Mouse (Mus musculus): ENCODE measurements around the gene Actr1a. TPM values are rescaled to one million over a fixed set of nuclear protein-coding genes. Genes with fewer than 3 reads are reported as not detected.

Gene Actr1a
- polyA plus RNA-seq, 1 experiment = 117 TPM

GRCm38 (mm10) chr19:46434591-46434990 lies 39.0 kb upstream of the Actr1a start:
- Histone ChIP-seq H3K4me2 (ENCODE audit: low read depth) (no peak overlapping the region), H3ac (ENCODE audit: control insufficient read depth, insufficient read length) (no peak overlapping the region), H3K79me2 (ENCODE audit: control insufficient read depth, insufficient read depth) (peaks cover 10% of the 10 kb centered on the region), H3K27me3 (ENCODE audit: control insufficient read depth, insufficient read depth, insufficient read length) (no peaks in the 10 kb centered on the region), H3K4me3 (no peak overlapping the region), H3K36me3 (ENCODE audit: control insufficient read depth, insufficient read depth) (no peaks in the 10 kb centered on the region)
- TF ChIP-seq MYOG (IDR thresholded peaks at IDR 0.05; ENCODE audit: control insufficient read depth in 1 of 3, insufficient read depth in 1 of 3, insufficient read length in 2 of 3, low read depth in 2 of 3) (no peak), POLR2AphosphoS2 (IDR thresholded peaks at IDR 0.05; ENCODE audit: insufficient read length, low read depth) (no peak), MYOD1 (IDR thresholded peaks at IDR 0.05; ENCODE audit: control insufficient read depth in 1 of 3, insufficient read length in 2 of 3, low read depth in 2 of 3) (no peak), POLR2A (IDR thresholded peaks at IDR 0.05; ENCODE audit: insufficient read length, low read depth) (no peak), TCF3 (IDR thresholded peaks at IDR 0.05; ENCODE audit: insufficient read length, low read depth) (no peak), SRF (IDR thresholded peaks at IDR 0.05; ENCODE audit: control insufficient read depth, insufficient read length, low read depth) (no peak), MAX (IDR thresholded peaks at IDR 0.05; ENCODE audit: low read depth) (no peak), USF1 (IDR thresholded peaks at IDR 0.05; ENCODE audit: low read depth) (no peak), TCF12 (IDR thresholded peaks at IDR 0.05; ENCODE audit: insufficient read depth, poor library complexity, severe bottlenecking) (no peak), REST (IDR thresholded peaks at IDR 0.05; ENCODE audit: insufficient read depth, insufficient read length) (no peak), E2F4 (IDR thresholded peaks at IDR 0.05; ENCODE audit: insufficient read depth) (no peak), CEBPB (IDR thresholded peaks at IDR 0.05; ENCODE audit: insufficient read depth, poor library complexity, severe bottlenecking) (no peak)

- H3K4me3 ChIP-seq = no peak overlapping the region
- no peaks in the 10 kb centered on the region for H3K36me3 ChIP-seq (ENCODE audit: control insufficient read depth, insufficient read depth)
- TF ChIP-seq TCF3 (IDR thresholded peaks at IDR 0.05; ENCODE audit: insufficient read length, low read depth) = no peak
- no peak for TF ChIP-seq MYOG (IDR thresholded peaks at IDR 0.05; ENCODE audit: control insufficient read depth in 1 of 3, insufficient read depth in 1 of 3, insufficient read length in 2 of 3, low read depth in 2 of 3)
- no peak for TF ChIP-seq MAX (IDR thresholded peaks at IDR 0.05; ENCODE audit: low read depth)
- no peak for TF ChIP-seq POLR2A (IDR thresholded peaks at IDR 0.05; ENCODE audit: insufficient read length, low read depth)
- no peak for TF ChIP-seq POLR2AphosphoS2 (IDR thresholded peaks at IDR 0.05; ENCODE audit: insufficient read length, low read depth)
- no peak for TF ChIP-seq SRF (IDR thresholded peaks at IDR 0.05; ENCODE audit: control insufficient read depth, insufficient read length, low read depth)
- TF ChIP-seq E2F4 (IDR thresholded peaks at IDR 0.05; ENCODE audit: insufficient read depth) = no peak
- TF ChIP-seq MYOD1 (IDR thresholded peaks at IDR 0.05; ENCODE audit: control insufficient read depth in 1 of 3, insufficient read length in 2 of 3, low read depth in 2 of 3) = no peak
- TF ChIP-seq USF1 (IDR thresholded peaks at IDR 0.05; ENCODE audit: low read depth) = no peak
- peaks cover 10% of the 10 kb centered on the region for H3K79me2 ChIP-seq (ENCODE audit: control insufficient read depth, insufficient read depth)
- no peak overlapping the region for H3ac ChIP-seq (ENCODE audit: control insufficient read depth, insufficient read length)
- no peak overlapping the region for H3K4me2 ChIP-seq (ENCODE audit: low read depth)
- no peaks in the 10 kb centered on the region for H3K27me3 ChIP-seq (ENCODE audit: control insufficient read depth, insufficient read depth, insufficient read length)
Measured at GRCm38 (mm10) chr19:46434148-46434547, 38.6 kb upstream of the Actr1a start.

- H3K4me2 ChIP-seq (ENCODE audit: low read depth) = no peak overlapping the region
- H3ac ChIP-seq (ENCODE audit: control insufficient read depth, insufficient read length) = no peak overlapping the region
- TF ChIP-seq E2F4 (IDR thresholded peaks at IDR 0.05; ENCODE audit: insufficient read depth) (no peak), TCF3 (IDR thresholded peaks at IDR 0.05; ENCODE audit: insufficient read length, low read depth) (no peak), CEBPB (IDR thresholded peaks at IDR 0.05; ENCODE audit: insufficient read depth, poor library complexity, severe bottlenecking) (no peak), USF1 (IDR thresholded peaks at IDR 0.05; ENCODE audit: low read depth) (no peak), TCF12 (IDR thresholded peaks at IDR 0.05; ENCODE audit: insufficient read depth, poor library complexity, severe bottlenecking) (no peak), REST (IDR thresholded peaks at IDR 0.05; ENCODE audit: insufficient read depth, insufficient read length) (no peak), POLR2A (IDR thresholded peaks at IDR 0.05; ENCODE audit: insufficient read length, low read depth) (no peak), POLR2AphosphoS2 (IDR thresholded peaks at IDR 0.05; ENCODE audit: insufficient read length, low read depth) (no peak), MAX (IDR thresholded peaks at IDR 0.05; ENCODE audit: low read depth) (no peak), SRF (IDR thresholded peaks at IDR 0.05; ENCODE audit: control insufficient read depth, insufficient read length, low read depth) (no peak), MYOD1 (IDR thresholded peaks at IDR 0.05; ENCODE audit: control insufficient read depth in 1 of 3, insufficient read length in 2 of 3, low read depth in 2 of 3) (no peak), MYOG (IDR thresholded peaks at IDR 0.05; ENCODE audit: control insufficient read depth in 1 of 3, insufficient read depth in 1 of 3, insufficient read length in 2 of 3, low read depth in 2 of 3) (no peak)
- no peaks in the 10 kb centered on the region for H3K27me3 ChIP-seq (ENCODE audit: control insufficient read depth, insufficient read depth, insufficient read length)
- no peak overlapping the region for H3K4me3 ChIP-seq
- peaks cover 10% of the 10 kb centered on the region for H3K79me2 ChIP-seq (ENCODE audit: control insufficient read depth, insufficient read depth)
- no peaks in the 10 kb centered on the region for H3K36me3 ChIP-seq (ENCODE audit: control insufficient read depth, insufficient read depth)
Measured at GRCm38 (mm10) chr19:46433712-46434111, 38.2 kb upstream of the Actr1a start.

- Histone ChIP-seq H3K27me3 (ENCODE audit: control insufficient read depth, insufficient read depth, insufficient read length) (no peaks in the 10 kb centered on the region), H3K4me3 (no peak overlapping the region), H3ac (ENCODE audit: control insufficient read depth, insufficient read length) (no peak overlapping the region), H3K4me2 (ENCODE audit: low read depth) (no peak overlapping the region), H3K36me3 (ENCODE audit: control insufficient read depth, insufficient read depth) (no peaks in the 10 kb centered on the region), H3K79me2 (ENCODE audit: control insufficient read depth, insufficient read depth) (peaks cover 11% of the 10 kb centered on the region)
- no peak for TF ChIP-seq MYOG (IDR thresholded peaks at IDR 0.05; ENCODE audit: control insufficient read depth in 1 of 3, insufficient read depth in 1 of 3, insufficient read length in 2 of 3, low read depth in 2 of 3)
- TF ChIP-seq USF1 (IDR thresholded peaks at IDR 0.05; ENCODE audit: low read depth) = no peak
- no peak for TF ChIP-seq SRF (IDR thresholded peaks at IDR 0.05; ENCODE audit: control insufficient read depth, insufficient read length, low read depth)
- TF ChIP-seq POLR2A (IDR thresholded peaks at IDR 0.05; ENCODE audit: insufficient read length, low read depth) = no peak
- no peak for TF ChIP-seq MAX (IDR thresholded peaks at IDR 0.05; ENCODE audit: low read depth)
- no peak for TF ChIP-seq E2F4 (IDR thresholded peaks at IDR 0.05; ENCODE audit: insufficient read depth)
- TF ChIP-seq POLR2AphosphoS2 (IDR thresholded peaks at IDR 0.05; ENCODE audit: insufficient read length, low read depth) = no peak
- TF ChIP-seq TCF3 (IDR thresholded peaks at IDR 0.05; ENCODE audit: insufficient read length, low read depth) = no peak
Measured at GRCm38 (mm10) chr19:46429250-46429649, 33.7 kb upstream of the Actr1a start.

- Histone ChIP-seq H3K36me3 (ENCODE audit: control insufficient read depth, insufficient read depth) (no peaks in the 10 kb centered on the region), H3ac (ENCODE audit: control insufficient read depth, insufficient read length) (no peak overlapping the region), H3K79me2 (ENCODE audit: control insufficient read depth, insufficient read depth) (peaks cover 28% of the 10 kb centered on the region), H3K4me3 (no peak overlapping the region), H3K27me3 (ENCODE audit: control insufficient read depth, insufficient read depth, insufficient read length) (no peaks in the 10 kb centered on the region), H3K4me2 (ENCODE audit: low read depth) (no peak overlapping the region)
- no peak for TF ChIP-seq MYOG (IDR thresholded peaks at IDR 0.05; ENCODE audit: control insufficient read depth in 1 of 3, insufficient read depth in 1 of 3, insufficient read length in 2 of 3, low read depth in 2 of 3)
- no peak for TF ChIP-seq POLR2A (IDR thresholded peaks at IDR 0.05; ENCODE audit: insufficient read length, low read depth)
- no peak for TF ChIP-seq TCF3 (IDR thresholded peaks at IDR 0.05; ENCODE audit: insufficient read length, low read depth)
- TF ChIP-seq E2F4 (IDR thresholded peaks at IDR 0.05; ENCODE audit: insufficient read depth) = no peak
- TF ChIP-seq REST (IDR thresholded peaks at IDR 0.05; ENCODE audit: insufficient read depth, insufficient read length) = no peak
Measured at GRCm38 (mm10) chr19:46426488-46426887, 30.9 kb upstream of the Actr1a start.
